Mouse (Mus musculus) natural killer cell, adult 2 months (primary cell): ENCODE measurements at regions not wholly inside any gene's neighbourhood (a gene's known extent, or its start where the extent isn't known, plus 50 kb on each side); places are given as distances from the start of the nearest gene placed in this dataset.
A peak's percentile ranks its signal among the peaks of the same experiment; 100 is the strongest.

Experiments
- DNase-seq, 2 experiments: peaks; one replicate each; pipeline ENCODE4 v3.0.0; 2022; ENCODE audit warnings: low spot score in 2 of 2

- no peak for DNase-seq
Measured at GRCm38 (mm10) chr7:83251995-83252563, 332.6 kb upstream of the Tmc3 start.

DNA sequence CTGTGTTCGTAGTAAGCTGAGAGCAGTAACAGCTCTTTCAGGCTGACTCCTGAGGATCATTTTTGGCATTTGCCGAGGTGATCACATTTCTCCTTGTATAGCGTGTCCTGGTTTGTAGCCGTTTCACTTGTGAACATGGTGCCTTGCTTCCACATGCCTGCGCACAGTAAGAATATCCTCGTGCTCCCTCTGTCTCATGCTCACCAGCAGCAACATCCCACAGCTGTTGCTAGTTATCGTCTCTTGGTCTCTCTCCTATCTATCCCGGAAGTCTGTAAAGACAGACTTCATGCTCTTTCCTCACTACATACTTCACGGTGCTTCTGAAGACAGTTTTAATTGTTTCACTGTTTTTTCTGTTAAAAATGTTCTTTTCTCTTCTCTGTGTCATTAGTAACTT, 331.7 kb upstream of the Tmc3 start:
- DNase-seq = no peak

DNA sequence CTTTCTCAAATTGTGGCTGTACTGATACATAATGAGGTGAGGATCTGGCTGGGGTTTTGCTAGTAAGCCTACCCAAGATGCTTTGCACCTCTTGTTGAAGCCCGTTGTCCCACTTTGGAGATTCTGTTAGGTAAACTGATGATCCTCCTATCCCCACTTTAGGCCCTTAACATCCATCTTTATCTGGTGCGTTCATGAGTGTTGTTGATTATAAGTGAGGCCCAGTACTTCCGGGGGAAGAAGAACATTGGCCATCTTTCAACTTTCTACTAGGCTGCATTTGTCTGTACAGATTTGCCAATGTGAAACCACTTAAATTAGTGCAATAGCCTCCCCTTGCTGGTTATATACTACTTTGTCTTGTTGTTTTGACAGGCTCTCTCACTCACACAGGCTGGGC, 331.3 kb upstream of the Tmc3 start:
- DNase-seq = no peak

DNA sequence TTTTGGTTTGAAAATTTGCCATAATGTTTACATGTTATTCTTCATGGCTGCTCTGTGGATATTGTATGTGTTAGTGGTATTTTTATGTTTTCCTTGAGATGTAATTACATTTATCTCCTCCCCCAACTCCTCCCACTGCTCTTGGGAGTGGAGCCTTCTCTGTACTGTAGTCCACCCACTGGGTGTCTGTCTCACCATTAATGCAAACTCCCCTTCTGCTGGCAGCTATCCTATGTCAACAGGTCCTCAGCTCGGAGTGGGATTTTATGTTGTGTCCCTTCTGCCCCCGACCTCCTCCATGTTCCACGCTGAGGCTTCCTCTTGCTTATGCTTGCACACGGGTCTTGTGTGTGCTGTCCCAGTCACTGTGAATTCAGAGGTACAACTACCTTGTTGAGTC, 330.3 kb upstream of the Tmc3 start:
- DNase-seq = no peak

GRCm38 (mm10) chr7:83256236-83256784, 328.4 kb upstream of the Tmc3 start:
- DNase-seq = no peak

- DNase-seq = no peak
Measured at GRCm38 (mm10) chr7:83258363-83258916, 326.3 kb upstream of the Tmc3 start.

- no peak for DNase-seq
Measured at GRCm38 (mm10) chr7:83261489-83261888, 323.2 kb upstream of the Tmc3 start.

DNA sequence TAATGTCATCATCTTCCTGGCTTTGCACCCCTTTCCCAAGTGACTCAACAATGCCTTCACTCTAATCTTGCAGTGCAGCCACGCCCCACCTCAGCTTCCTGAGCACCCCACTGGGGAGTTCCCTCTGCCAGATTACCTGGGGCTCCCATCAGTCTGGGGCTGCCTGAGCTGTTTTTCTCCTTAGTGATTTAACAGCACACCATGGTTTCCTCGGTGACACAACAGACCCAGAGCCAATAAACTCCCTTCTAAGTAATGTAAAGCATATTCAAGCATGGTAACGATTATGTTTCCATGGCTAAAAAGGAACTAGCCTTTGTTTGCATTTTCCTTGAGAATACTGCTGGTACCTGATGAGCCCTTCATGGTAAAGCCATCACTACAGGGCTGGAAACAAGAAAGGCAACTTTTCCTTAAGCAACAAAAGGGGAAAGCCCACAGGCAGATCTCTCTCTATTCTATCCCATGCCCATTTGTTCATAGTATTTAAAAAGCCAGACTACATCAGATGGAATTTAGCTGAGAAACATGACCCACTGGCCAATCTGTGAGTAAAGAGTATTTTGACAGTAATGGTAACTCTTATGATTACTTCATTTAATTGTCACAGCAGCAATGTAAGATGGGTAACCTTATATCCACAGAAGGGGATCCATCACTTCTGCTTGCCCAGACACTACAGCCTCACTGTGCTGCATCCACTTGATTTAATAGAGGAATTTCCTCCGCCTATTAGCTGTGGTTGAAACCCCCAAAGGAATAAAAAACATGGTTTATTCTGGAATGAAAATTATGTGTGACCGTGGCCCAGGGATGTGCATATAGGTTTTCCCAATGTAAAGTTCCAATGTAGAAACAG, 294.6 kb upstream of the Tmc3 start:
- DNase-seq = no peak

DNA sequence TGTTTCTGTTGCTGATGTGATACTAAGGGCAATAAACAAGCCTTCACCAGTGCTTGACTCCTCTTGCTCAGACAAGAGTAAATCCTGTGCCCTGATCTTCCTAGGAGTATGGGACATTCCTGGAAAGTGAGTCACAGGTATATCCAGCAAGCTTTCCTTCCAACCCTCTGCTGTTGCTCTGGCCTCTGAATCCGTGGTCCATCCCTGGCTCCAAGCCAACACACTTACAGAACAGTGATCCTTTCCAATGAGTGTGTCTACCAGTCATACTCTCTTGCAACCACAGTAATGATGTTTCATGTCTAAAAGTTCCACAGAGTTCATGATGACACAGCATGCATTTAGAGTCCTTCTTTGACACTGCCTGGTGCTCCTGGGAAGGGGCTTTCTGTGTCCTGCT, 277.6 kb upstream of the Tmc3 start:
- no peak for DNase-seq

GRCm38 (mm10) chr7:83312172-83312571, 272.6 kb upstream of the Tmc3 start:
- no peak for DNase-seq

DNA sequence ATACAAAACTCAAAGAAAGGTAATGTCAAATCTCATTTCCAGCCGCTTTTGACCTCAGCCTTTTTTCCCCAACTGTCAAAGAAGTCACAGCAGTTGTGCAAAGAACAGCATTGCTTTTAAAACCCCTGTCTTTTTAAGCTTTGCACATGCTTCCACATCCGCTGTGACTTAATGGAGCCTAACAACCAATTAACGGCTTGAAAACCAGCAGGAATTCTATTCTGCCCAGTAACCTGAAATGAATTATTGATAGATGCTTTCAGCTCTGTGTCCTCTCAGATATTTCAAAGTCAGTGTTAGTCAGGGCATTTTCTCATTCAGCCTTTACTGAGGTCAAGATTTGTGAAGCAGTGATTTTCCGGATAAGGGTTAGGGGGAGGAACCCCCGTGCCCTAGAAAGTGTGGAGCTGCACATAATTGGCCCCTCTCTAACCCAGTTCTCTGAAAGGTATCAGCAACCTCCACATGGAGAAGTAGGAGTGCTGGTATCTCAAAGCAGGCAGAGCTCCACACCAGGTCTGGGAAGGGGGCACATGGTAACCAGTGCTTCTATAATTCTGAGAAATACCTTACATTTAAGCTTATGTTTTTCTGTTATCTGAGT, 254.8 kb upstream of the Tmc3 start:
- no peak for DNase-seq

GRCm38 (mm10) chr7:83347103-83347754, 237.5 kb upstream of the Tmc3 start:
- peak in 1 of 2 experiments; percentile 4 for DNase-seq

GRCm38 (mm10) chr7:83369191-83369590, 215.5 kb upstream of the Tmc3 start:
- no peak for DNase-seq

DNA sequence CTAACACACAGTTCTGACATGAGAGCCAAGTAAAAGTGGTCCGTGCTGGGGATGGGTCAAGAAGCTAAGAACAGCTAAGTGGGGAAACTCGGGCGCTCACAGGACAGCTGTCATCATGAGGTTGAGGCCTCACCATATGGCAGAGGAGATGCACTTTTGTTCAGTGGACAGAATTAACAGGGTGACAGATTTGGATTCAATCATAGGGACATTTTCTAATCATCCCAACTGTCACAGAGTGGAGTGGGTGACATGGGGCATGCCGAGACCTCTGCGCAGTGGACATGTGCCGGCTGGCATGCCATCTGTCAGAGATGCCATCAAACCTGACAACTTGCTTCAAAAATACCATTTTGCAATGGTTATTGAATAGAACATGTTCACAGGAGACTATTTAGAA, 215.1 kb upstream of the Tmc3 start:
- no peak for DNase-seq

DNA sequence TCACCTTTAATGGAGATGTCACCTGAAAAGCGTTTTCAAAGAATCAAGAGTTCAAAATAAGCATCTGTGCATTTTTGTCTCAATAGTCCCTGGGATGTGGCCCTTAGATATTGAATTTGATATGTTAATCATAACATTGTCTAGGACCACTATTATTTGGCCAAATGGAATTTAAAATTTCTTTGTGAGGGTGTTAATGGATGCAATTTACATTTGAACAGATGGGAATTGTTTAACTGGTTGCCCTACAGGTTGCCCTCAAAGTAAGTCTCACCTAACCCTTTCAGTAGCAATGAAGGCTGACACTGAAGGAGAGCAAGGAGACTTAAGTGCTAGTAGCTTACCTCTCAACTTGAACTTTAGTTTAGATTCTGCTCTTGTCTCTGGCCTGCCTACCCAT, 207.9 kb upstream of the Tmc3 start:
- DNase-seq = no peak

- DNase-seq = no peak
Measured at GRCm38 (mm10) chr7:83381381-83382181, 203.1 kb upstream of the Tmc3 start.

- no peak for DNase-seq
Measured at GRCm38 (mm10) chr7:83382803-83383363, 201.8 kb upstream of the Tmc3 start.

DNA sequence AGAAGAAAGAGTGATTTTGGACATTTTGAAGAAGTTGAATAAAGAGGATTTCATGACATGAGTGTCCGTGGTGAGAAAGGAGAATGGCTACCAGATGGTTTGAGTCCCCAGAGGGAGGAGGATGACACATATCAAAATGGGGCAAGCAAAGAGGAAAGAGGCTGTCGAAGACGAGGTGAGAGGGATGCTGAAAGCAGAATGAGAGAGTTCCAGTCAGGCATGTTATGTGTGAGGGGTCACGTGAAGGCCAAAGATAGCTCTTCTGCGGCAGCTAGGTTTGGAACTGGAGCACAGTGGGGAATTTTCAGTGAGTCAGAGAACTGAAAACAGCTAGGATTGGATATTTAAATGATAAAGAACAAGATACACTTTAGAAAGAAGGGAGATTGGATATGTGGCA, 193.3 kb upstream of the Tmc3 start:
- no peak for DNase-seq

GRCm38 (mm10) chr7:83392181-83392580, 192.5 kb upstream of the Tmc3 start:
- no peak for DNase-seq

DNA sequence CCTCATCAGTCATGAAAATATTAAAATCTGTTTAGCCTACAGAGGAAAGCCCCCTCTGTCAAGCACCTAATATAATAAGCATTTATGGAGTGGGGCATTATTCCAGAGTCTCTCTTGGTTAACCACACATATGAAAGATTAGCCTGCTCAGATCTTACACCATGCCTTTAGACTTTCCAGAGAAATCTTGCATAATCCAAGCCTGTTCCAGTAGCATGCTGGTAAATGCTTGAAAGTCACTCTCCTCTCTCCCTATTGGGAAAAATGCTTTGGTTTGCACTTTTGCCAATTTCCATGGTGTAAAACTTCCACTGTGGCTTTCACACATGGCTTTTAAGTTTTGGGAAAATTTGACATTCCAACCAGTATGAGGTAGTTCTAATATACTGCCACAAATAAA, 192.1 kb upstream of the Tmc3 start:
- no peak for DNase-seq

GRCm38 (mm10) chr7:83394156-83394555, 190.6 kb upstream of the Tmc3 start:
- DNase-seq = no peak
